Mouse (Mus musculus) liver, postnatal 0 days (tissue): ENCODE data around the gene Shmt2.

Experiments used
- CTCF ChIP-seq: sonication (generic); IDR thresholded peaks from 2 replicates; pipeline ENCODE4 v1.5.1; 2016; ENCODE audit warnings: antibody characterized with exemption, low read depth
- EP300 ChIP-seq: IDR thresholded peaks from 2 replicates; pipeline ENCODE4 v1.6.1; 2016; ENCODE audit warnings: antibody characterized with exemption, low read depth, mild to moderate bottlenecking

DNA sequence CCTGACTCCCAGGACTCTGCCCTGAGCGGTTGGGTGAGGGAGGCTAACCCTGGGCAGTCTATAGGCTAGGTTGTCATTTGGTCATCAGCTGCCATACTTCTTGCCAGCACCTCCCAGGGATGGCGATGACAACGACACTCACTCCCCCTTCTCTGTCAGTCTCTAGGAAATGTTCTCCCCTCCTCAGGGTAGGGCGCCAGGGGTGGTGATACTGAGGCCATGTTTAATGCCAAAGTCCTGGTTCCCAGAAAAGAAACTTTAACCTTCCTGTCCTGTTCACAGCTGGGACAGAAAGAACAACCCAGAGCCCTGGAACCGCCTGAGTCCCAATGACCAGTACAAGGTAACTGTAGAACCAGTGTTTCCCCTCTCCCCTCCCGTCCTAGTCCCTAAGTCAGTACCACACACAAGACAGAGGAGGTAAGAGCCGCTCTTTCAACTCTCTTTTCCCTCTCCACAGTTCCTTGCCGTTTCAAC, 6.2 kb downstream of the Shmt2 start:
- TF ChIP-seq EP300 = no peak
- TF ChIP-seq CTCF = no peak
